Mouse (Mus musculus) liver, postnatal 0 days (tissue): Measurements from ENCODE around the gene Uvrag. TPM values are rescaled to one million over a fixed set of nuclear protein-coding genes. Genes with fewer than 3 reads are reported as not detected.
"Not testable (repeated sequence)": the region's sequence is repeated elsewhere in the genome, so short reads cannot be mapped to it uniquely, and the experiment has no call there.

ENCODE experiments used
- ATAC-seq: fragments of 200-750 bp; cut with Nextera tagmentation; 2 replicates; pipeline ENCODE4 v1.8.0; 2017; ENCODE audit warnings: mild to moderate bottlenecking, moderate library complexity
- DNase-seq: peaks from one replicate; pipeline ENCODE4 v3.0.0-alpha.2; 2016
- H3K27ac ChIP-seq: fragments of 300-500 bp; sonication (generic); 2 replicates; pipeline ENCODE4 v1.5.1; 2014; ENCODE audit warnings: antibody characterized with exemption, moderate library complexity, mild to moderate bottlenecking, low read depth
- H3K27me3 ChIP-seq: fragments of 300-500 bp; sonication (generic); 2 replicates; pipeline ENCODE4 v1.6.1; 2014; ENCODE audit warnings: low read length, control low read depth, mixed read lengths; ENCODE audit not compliant: insufficient read depth
- H3K36me3 ChIP-seq: fragments of 300-500 bp; sonication (generic); replicated peaks from 2 replicates; pipeline ENCODE4 v1.6.1; 2014; ENCODE audit warnings: mild to moderate bottlenecking, control low read depth, low read length, moderate library complexity, mixed read lengths; ENCODE audit not compliant: insufficient read depth
- H3K4me1 ChIP-seq: fragments of 300-500 bp; sonication (generic); 2 replicates; pipeline ENCODE4 v1.6.1; 2014; ENCODE audit warnings: antibody characterized with exemption, mild to moderate bottlenecking, control low read depth; ENCODE audit not compliant: insufficient read depth
- H3K4me2 ChIP-seq: fragments of 300-500 bp; sonication (generic); 2 replicates; pipeline ENCODE4 v1.6.1; 2014; ENCODE audit warnings: low read depth, mild to moderate bottlenecking, low read length, moderate library complexity, mixed read lengths
- H3K4me3 ChIP-seq: fragments of 300-500 bp; sonication (generic); 2 replicates; pipeline ENCODE4 v1.5.1; 2014; ENCODE audit warnings: low read depth, low read length
- H3K9ac ChIP-seq: fragments of 300-500 bp; sonication (generic); replicated peaks from 2 replicates; pipeline ENCODE4 v1.6.1; 2014; ENCODE audit warnings: mild to moderate bottlenecking, moderate library complexity
- H3K9me3 ChIP-seq: fragments of 300-500 bp; sonication (generic); 2 replicates; pipeline ENCODE4 v1.6.1; 2016; ENCODE audit warnings: mild to moderate bottlenecking, control low read depth, low read length, mixed read lengths
- CTCF ChIP-seq: sonication (generic); IDR thresholded peaks from 2 replicates; pipeline ENCODE4 v1.5.1; 2016; ENCODE audit warnings: antibody characterized with exemption, low read depth
- EP300 ChIP-seq: IDR thresholded peaks from 2 replicates; pipeline ENCODE4 v1.6.1; 2016; ENCODE audit warnings: antibody characterized with exemption, low read depth, mild to moderate bottlenecking
- WGBS: fragments of 180-500 bp; shearing (Covaris S2); extraction: QIAGEN DNeasy Blood & Tissue Kit; methylation state at CpG from one replicate; pipeline ENCODE4 v1.1.7; 2014; ENCODE audit not compliant: insufficient replicate concordance; 5-methylcytosine and 5-hydroxymethylcytosine counted together
- polyA plus RNA-seq: library from polyadenylated mRNA; unstranded; fragments of >200 nt; fragmentation: Nextera tagmentation; extraction: Ambion mirVana; gene quantifications from 2 replicates; pipeline ENCODE4 v1.2.1, GENCODE M21; 2015

Uvrag gene
- polyA plus RNA-seq, 1 experiment from 2014 or later, result 11.9 TPM

- Histone ChIP-seq H3K4me1 (peaks cover 9% of the 10 kb centered on the region; the same call in 1 of the 2 replicates), H3K4me2 (no peak overlapping the region), H3K27ac (no peak overlapping the region), H3K27me3 (no peaks in the 10 kb centered on the region), H3K36me3 (0 out of 2 replicates have a peak, but pooled peaks cover 4% of the 10 kb centered on the region), H3K9me3 (no peaks in the 10 kb centered on the region), H3K9ac (no peak overlapping the region), H3K4me3 (no peak overlapping the region)
- no peak for TF ChIP-seq EP300
- TF ChIP-seq CTCF, result peak; percentile 64
- 46% methylated on average over 7 of the region's 7 CpGs for WGBS
- DNase-seq (peak; percentile 51), ATAC-seq (no peak)
Measured at GRCm38 (mm10) chr7:99073734-99074372, 67.1 kb downstream of the Uvrag start.

GRCm38 (mm10) chr7:99067710-99068109 is 73.2 kb downstream of the Uvrag start:
- no peaks in the 10 kb centered on the region for H3K27me3 ChIP-seq
- DNase-seq (no peak), ATAC-seq (no peak)
- H3K4me2 ChIP-seq, result no peak overlapping the region
- TF ChIP-seq CTCF (no peak), EP300 (no peak)
- no peak overlapping the region for H3K4me3 ChIP-seq
- H3K36me3 ChIP-seq, result 0 out of 2 replicates have a peak, but pooled peaks cover 4% of the 10 kb centered on the region
- no peaks in the 10 kb centered on the region for H3K9me3 ChIP-seq
- H3K4me1 ChIP-seq, result no peaks in the 10 kb centered on the region
- 80% methylated on average over 7 of the region's 7 CpGs for WGBS
- H3K9ac ChIP-seq, result no peak overlapping the region
- no peak overlapping the region for H3K27ac ChIP-seq

GRCm38 (mm10) chr7:99065920-99066319 is 75.0 kb downstream of the Uvrag start:
- 25% methylated on average over 2 of the region's 2 CpGs for WGBS
- ATAC-seq (no peak), DNase-seq (no peak)
- H3K4me1 ChIP-seq, result no peaks in the 10 kb centered on the region
- no peak overlapping the region for H3K27ac ChIP-seq
- H3K4me2 ChIP-seq, result no peak overlapping the region
- H3K9ac ChIP-seq, result no peak overlapping the region
- H3K4me3 ChIP-seq, result no peak overlapping the region
- TF ChIP-seq CTCF (no peak), EP300 (no peak)
- no peaks in the 10 kb centered on the region for H3K9me3 ChIP-seq
- no peaks in the 10 kb centered on the region for H3K27me3 ChIP-seq
- 0 out of 2 replicates have a peak, but pooled peaks cover 4% of the 10 kb centered on the region for H3K36me3 ChIP-seq

- Histone ChIP-seq H3K9ac (no peak overlapping the region), H3K4me2 (no peak overlapping the region), H3K36me3 (0 out of 2 replicates have a peak, but pooled peaks cover 4% of the 10 kb centered on the region), H3K27me3 (no peaks in the 10 kb centered on the region), H3K4me1 (no peaks in the 10 kb centered on the region), H3K4me3 (no peak overlapping the region), H3K9me3 (no peaks in the 10 kb centered on the region), H3K27ac (no peak overlapping the region)
- ATAC-seq, result no peak
- WGBS, result 66% methylated on average over 11 of the region's 11 CpGs
- DNase-seq, result no peak
- TF ChIP-seq CTCF, result no peak
- TF ChIP-seq EP300, result no peak
Measured at GRCm38 (mm10) chr7:99065391-99065831, 75.5 kb downstream of the Uvrag start.

- Histone ChIP-seq H3K4me3 (no peak overlapping the region), H3K27ac (no peak overlapping the region), H3K4me2 (no peak overlapping the region), H3K36me3 (peaks cover 4% of the 10 kb centered on the region; the same call in 1 of the 2 replicates), H3K27me3 (no peaks in the 10 kb centered on the region), H3K9ac (no peak overlapping the region), H3K4me1 (no peaks in the 10 kb centered on the region), H3K9me3 (no peaks in the 10 kb centered on the region)
- TF ChIP-seq EP300 (no peak), CTCF (no peak)
- no peak for DNase-seq
- ATAC-seq, result no peak
- WGBS, result 78% methylated on average over 3 of the region's 3 CpGs
Measured at GRCm38 (mm10) chr7:99064795-99065194, 76.1 kb downstream of the Uvrag start.

- DNase-seq, result not testable (repeated sequence)
Measured at GRCm38 (mm10) chr7:99062263-99062662, 78.7 kb downstream of the Uvrag start.

More at GRCm38 (mm10) chr7:99062263-99062662, 78.7 kb downstream of the Uvrag start:
- H3K4me1 ChIP-seq, H3K4me3 ChIP-seq, H3K4me2 ChIP-seq, H3K36me3 ChIP-seq, H3K9me3 ChIP-seq, H3K9ac ChIP-seq, H3K27ac ChIP-seq, H3K27me3 ChIP-seq: not testable (repeated sequence)
- peak; percentile 50 for TF ChIP-seq CTCF
- peak; percentile 19; the same call in 1 of the 2 replicates for ATAC-seq
- 86% methylated on average over 3 of the region's 3 CpGs for WGBS
